Mouse (Mus musculus): ENCODE measurements around the gene Coro2b. TPM values are rescaled to one million over a fixed set of nuclear protein-coding genes. Genes with fewer than 3 reads are reported as not detected.

The Coro2b gene
- polyA plus RNA-seq, 1 experiment = 3.1 TPM

- TF ChIP-seq POLR2A (IDR thresholded peaks at IDR 0.05; ENCODE audit: insufficient read depth, low read length) (no peak), EP300 (IDR thresholded peaks at IDR 0.05; ENCODE audit: insufficient read depth, low read depth, low read length) (no peak), CTCF (IDR thresholded peaks at IDR 0.05; ENCODE audit: low read depth, low read length) (no peak)
- H3K4me3 ChIP-seq (ENCODE audit: low read depth, low read length) = no peak overlapping the region
- no peaks in the 10 kb centered on the region for H3K36me3 ChIP-seq (ENCODE audit: control insufficient read depth, insufficient read depth, low read length, poor library complexity, severe bottlenecking)
- H3K27ac ChIP-seq (ENCODE audit: insufficient read depth, low read length) = no peak overlapping the region
- H3K27me3 ChIP-seq (ENCODE audit: control insufficient read depth, insufficient read depth, low read length, poor library complexity, severe bottlenecking) = no peaks in the 10 kb centered on the region
- H3K4me1 ChIP-seq (ENCODE audit: control insufficient read depth, insufficient read depth, low read length) = peaks cover 9% of the 10 kb centered on the region
- no peaks in the 10 kb centered on the region for H3K9me3 ChIP-seq (replicated peaks; ENCODE audit: control insufficient read depth, insufficient read depth, low read length, poor library complexity, severe bottlenecking)
- no peak overlapping the region for H3K9ac ChIP-seq (ENCODE audit: low read depth, poor library complexity, severe bottlenecking)
Measured at GRCm38 (mm10) chr9:62537941-62538340, 1.1 kb upstream of the Coro2b start.

- H3K36me3 ChIP-seq (ENCODE audit: control insufficient read depth, insufficient read depth, low read length, poor library complexity, severe bottlenecking) = no peaks in the 10 kb centered on the region
- H3K27ac ChIP-seq (ENCODE audit: insufficient read depth, low read length) = no peak overlapping the region
- no peaks in the 10 kb centered on the region for H3K27me3 ChIP-seq (ENCODE audit: control insufficient read depth, insufficient read depth, low read length, poor library complexity, severe bottlenecking)
- H3K4me1 ChIP-seq (ENCODE audit: control insufficient read depth, insufficient read depth, low read length) = peaks cover 13% of the 10 kb centered on the region
- TF ChIP-seq EP300 (IDR thresholded peaks at IDR 0.05; ENCODE audit: insufficient read depth, low read depth, low read length) (no peak), POLR2A (IDR thresholded peaks at IDR 0.05; ENCODE audit: insufficient read depth, low read length) (no peak), CTCF (IDR thresholded peaks at IDR 0.05; ENCODE audit: low read depth, low read length) (no peak)
- peak overlapping the region; percentile 74 for H3K9ac ChIP-seq (ENCODE audit: low read depth, poor library complexity, severe bottlenecking)
- no peaks in the 10 kb centered on the region for H3K9me3 ChIP-seq (replicated peaks; ENCODE audit: control insufficient read depth, insufficient read depth, low read length, poor library complexity, severe bottlenecking)
- peak overlapping the region; percentile 73 for H3K4me3 ChIP-seq (ENCODE audit: low read depth, low read length)
Measured at GRCm38 (mm10) chr9:62536119-62536654, 657 bp downstream of the Coro2b start.

- H3K9me3 ChIP-seq (replicated peaks; ENCODE audit: control insufficient read depth, insufficient read depth, low read length, poor library complexity, severe bottlenecking) = no peaks in the 10 kb centered on the region
- no peak overlapping the region for H3K27ac ChIP-seq (ENCODE audit: insufficient read depth, low read length)
- H3K9ac ChIP-seq (ENCODE audit: low read depth, poor library complexity, severe bottlenecking) = no peak overlapping the region
- H3K4me1 ChIP-seq (ENCODE audit: control insufficient read depth, insufficient read depth, low read length) = peaks cover 11% of the 10 kb centered on the region
- H3K36me3 ChIP-seq (ENCODE audit: control insufficient read depth, insufficient read depth, low read length, poor library complexity, severe bottlenecking) = no peaks in the 10 kb centered on the region
- TF ChIP-seq POLR2A (IDR thresholded peaks at IDR 0.05; ENCODE audit: insufficient read depth, low read length) = no peak
- no peak for TF ChIP-seq CTCF (IDR thresholded peaks at IDR 0.05; ENCODE audit: low read depth, low read length)
- TF ChIP-seq EP300 (IDR thresholded peaks at IDR 0.05; ENCODE audit: insufficient read depth, low read depth, low read length) = no peak
- H3K4me3 ChIP-seq (ENCODE audit: low read depth, low read length) = peak overlapping the region; percentile 73; the same call in 1 of the 2 replicates
- no peaks in the 10 kb centered on the region for H3K27me3 ChIP-seq (ENCODE audit: control insufficient read depth, insufficient read depth, low read length, poor library complexity, severe bottlenecking)
Measured at GRCm38 (mm10) chr9:62535566-62535965, 1.3 kb downstream of the Coro2b start.

GRCm38 (mm10) chr9:62534691-62535090, 2.2 kb downstream of the Coro2b start:
- TF ChIP-seq CTCF (IDR thresholded peaks at IDR 0.05; ENCODE audit: low read depth, low read length) = no peak
- TF ChIP-seq POLR2A (IDR thresholded peaks at IDR 0.05; ENCODE audit: insufficient read depth, low read length) = no peak
- no peak for TF ChIP-seq EP300 (IDR thresholded peaks at IDR 0.05; ENCODE audit: insufficient read depth, low read depth, low read length)
- no peaks in the 10 kb centered on the region for H3K36me3 ChIP-seq (ENCODE audit: control insufficient read depth, insufficient read depth, low read length, poor library complexity, severe bottlenecking)
- no peak overlapping the region for H3K9ac ChIP-seq (ENCODE audit: low read depth, poor library complexity, severe bottlenecking)
- no peaks in the 10 kb centered on the region for H3K9me3 ChIP-seq (replicated peaks; ENCODE audit: control insufficient read depth, insufficient read depth, low read length, poor library complexity, severe bottlenecking)
- no peaks in the 10 kb centered on the region for H3K27me3 ChIP-seq (ENCODE audit: control insufficient read depth, insufficient read depth, low read length, poor library complexity, severe bottlenecking)
- peaks cover 10% of the 10 kb centered on the region for H3K4me1 ChIP-seq (ENCODE audit: control insufficient read depth, insufficient read depth, low read length)
- H3K4me3 ChIP-seq (ENCODE audit: low read depth, low read length) = no peak overlapping the region
- no peak overlapping the region for H3K27ac ChIP-seq (ENCODE audit: insufficient read depth, low read length)

GRCm38 (mm10) chr9:62534158-62534557, 2.7 kb downstream of the Coro2b start:
- H3K4me3 ChIP-seq (ENCODE audit: low read depth, low read length) = no peak overlapping the region
- peaks cover 10% of the 10 kb centered on the region for H3K4me1 ChIP-seq (ENCODE audit: control insufficient read depth, insufficient read depth, low read length)
- H3K9me3 ChIP-seq (replicated peaks; ENCODE audit: control insufficient read depth, insufficient read depth, low read length, poor library complexity, severe bottlenecking) = no peaks in the 10 kb centered on the region
- no peak overlapping the region for H3K9ac ChIP-seq (ENCODE audit: low read depth, poor library complexity, severe bottlenecking)
- no peak for TF ChIP-seq EP300 (IDR thresholded peaks at IDR 0.05; ENCODE audit: insufficient read depth, low read depth, low read length)
- no peak for TF ChIP-seq CTCF (IDR thresholded peaks at IDR 0.05; ENCODE audit: low read depth, low read length)
- no peaks in the 10 kb centered on the region for H3K36me3 ChIP-seq (ENCODE audit: control insufficient read depth, insufficient read depth, low read length, poor library complexity, severe bottlenecking)
- H3K27ac ChIP-seq (ENCODE audit: insufficient read depth, low read length) = no peak overlapping the region
- no peaks in the 10 kb centered on the region for H3K27me3 ChIP-seq (ENCODE audit: control insufficient read depth, insufficient read depth, low read length, poor library complexity, severe bottlenecking)

- H3K27ac ChIP-seq (ENCODE audit: insufficient read depth, low read length) = no peak overlapping the region
- H3K9me3 ChIP-seq (replicated peaks; ENCODE audit: control insufficient read depth, insufficient read depth, low read length, poor library complexity, severe bottlenecking) = no peaks in the 10 kb centered on the region
- no peak overlapping the region for H3K9ac ChIP-seq (ENCODE audit: low read depth, poor library complexity, severe bottlenecking)
- H3K4me3 ChIP-seq (ENCODE audit: low read depth, low read length) = no peak overlapping the region
- no peaks in the 10 kb centered on the region for H3K36me3 ChIP-seq (ENCODE audit: control insufficient read depth, insufficient read depth, low read length, poor library complexity, severe bottlenecking)
- peaks cover 10% of the 10 kb centered on the region for H3K4me1 ChIP-seq (ENCODE audit: control insufficient read depth, insufficient read depth, low read length)
- no peaks in the 10 kb centered on the region for H3K27me3 ChIP-seq (ENCODE audit: control insufficient read depth, insufficient read depth, low read length, poor library complexity, severe bottlenecking)
- TF ChIP-seq CTCF (IDR thresholded peaks at IDR 0.05; ENCODE audit: low read depth, low read length) (no peak), EP300 (IDR thresholded peaks at IDR 0.05; ENCODE audit: insufficient read depth, low read depth, low read length) (no peak), POLR2A (IDR thresholded peaks at IDR 0.05; ENCODE audit: insufficient read depth, low read length) (no peak)
Measured at GRCm38 (mm10) chr9:62532876-62533275, 4.0 kb downstream of the Coro2b start.

Data from ES-Bruce4 (cell line).